Mouse (Mus musculus) heart, embryonic 15.5 days (tissue): ENCODE data around the gene Nol10. TPM values are rescaled to one million over a fixed set of nuclear protein-coding genes. Genes with fewer than 3 reads are reported as not detected.

Experiments
- ATAC-seq: fragments of 200-750 bp; cut with Nextera tagmentation; replicated peaks from 2 replicates; pipeline ENCODE4 v1.8.0; 2017; ENCODE audit warnings: low read depth, moderate TSS enrichment; ENCODE audit not compliant: insufficient number of reproducible peaks, insufficient read depth, low FRiP score
- H3K27ac ChIP-seq: fragments of 300-500 bp; sonication (generic); 2 replicates; pipeline ENCODE4 v1.5.1; 2015; ENCODE audit warnings: mild to moderate bottlenecking, inconsistent platforms
- H3K27me3 ChIP-seq: fragments of 300-500 bp; sonication (generic); 2 replicates; pipeline ENCODE4 v1.6.1; 2015; ENCODE audit warnings: inconsistent platforms
- H3K36me3 ChIP-seq: fragments of 300-500 bp; sonication (generic); 2 replicates; pipeline ENCODE4 v1.6.1; 2015; ENCODE audit warnings: mild to moderate bottlenecking, inconsistent platforms
- H3K4me1 ChIP-seq: fragments of 300-500 bp; sonication (generic); replicated peaks from 2 replicates; pipeline ENCODE4 v1.6.1; 2015; ENCODE audit warnings: inconsistent platforms
- H3K4me2 ChIP-seq: fragments of 300-500 bp; sonication (generic); 2 replicates; pipeline ENCODE4 v1.6.1; 2015; ENCODE audit warnings: inconsistent platforms, mild to moderate bottlenecking, moderate library complexity
- H3K4me3 ChIP-seq: fragments of 300-500 bp; sonication (generic); 2 replicates; pipeline ENCODE4 v1.5.1; 2015; ENCODE audit warnings: mild to moderate bottlenecking, inconsistent platforms
- H3K9ac ChIP-seq: fragments of 300-500 bp; sonication (generic); 2 replicates; pipeline ENCODE4 v1.6.1; 2015; ENCODE audit warnings: mild to moderate bottlenecking, inconsistent platforms
- H3K9me3 ChIP-seq: fragments of 300-500 bp; sonication (generic); replicated peaks from 2 replicates; pipeline ENCODE4 v1.6.1; 2016; ENCODE audit warnings: inconsistent platforms
- WGBS: fragments of 180-500 bp; shearing (Covaris S2); methylation state at CpG from one replicate; pipeline ENCODE4 v1.1.7; 2015; ENCODE audit warnings: mixed read lengths; 5-methylcytosine and 5-hydroxymethylcytosine counted together
- polyA plus RNA-seq: library from polyadenylated mRNA; unstranded; fragments of >200 nt; fragmentation: Nextera tagmentation; extraction: Ambion mirVana; gene quantifications from 2 replicates; pipeline ENCODE4 v1.2.1, GENCODE M21; 2015

The Nol10 gene
- polyA plus RNA-seq, 1 experiment from 2014 or later, result 11.2 TPM

DNA sequence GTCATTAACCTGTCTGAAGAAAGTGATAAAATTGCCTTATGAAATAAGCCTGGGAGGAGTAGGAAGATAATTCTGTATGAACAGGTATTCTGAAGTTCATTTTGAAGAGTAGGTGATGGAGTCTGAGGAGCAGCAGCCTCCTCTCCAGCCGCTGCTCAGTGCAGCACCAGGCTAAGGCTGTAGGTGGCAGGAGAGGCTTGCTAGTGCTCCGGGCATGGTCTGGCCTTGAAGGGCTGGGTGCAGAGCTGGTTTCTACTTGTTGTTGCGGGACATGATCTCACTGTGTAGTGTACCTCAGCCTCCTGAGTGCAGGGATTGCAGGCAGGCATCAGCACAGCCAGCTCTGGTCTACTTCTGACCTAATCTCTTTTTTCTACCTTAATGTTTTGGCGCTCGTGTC, 18.7 kb downstream of the Nol10 start:
- WGBS, result 56% methylated on average over 5 of the region's 5 CpGs
- Histone ChIP-seq H3K36me3 (peaks cover 65% of the 10 kb centered on the region), H3K27ac (no peak overlapping the region), H3K27me3 (no peaks in the 10 kb centered on the region), H3K9me3 (no peaks in the 10 kb centered on the region), H3K4me2 (no peak overlapping the region), H3K9ac (no peak overlapping the region), H3K4me3 (no peak overlapping the region), H3K4me1 (no peaks in the 10 kb centered on the region)
- peak; percentile 73 for ATAC-seq

DNA sequence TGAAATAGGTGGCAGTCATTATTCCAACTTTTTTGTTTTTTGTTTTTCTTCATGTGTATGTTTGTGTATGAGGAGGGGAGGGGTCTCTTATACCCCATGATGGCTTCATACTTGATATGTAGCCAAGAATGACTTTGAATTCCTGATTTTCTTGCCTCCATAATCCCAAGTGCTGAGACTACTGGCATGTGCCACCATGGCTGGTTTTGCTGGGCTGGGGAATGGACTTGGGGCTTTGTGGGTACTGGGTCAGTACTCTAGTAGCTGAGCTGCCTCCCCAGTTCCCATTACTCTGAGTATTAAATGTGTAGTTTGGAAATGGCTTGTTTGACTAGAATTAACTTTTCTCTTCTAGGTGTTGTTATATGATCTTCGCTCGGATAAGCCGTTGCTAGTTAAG, 20.9 kb downstream of the Nol10 start:
- Histone ChIP-seq H3K9me3 (no peaks in the 10 kb centered on the region), H3K27me3 (no peaks in the 10 kb centered on the region), H3K27ac (no peak overlapping the region), H3K4me3 (no peak overlapping the region), H3K4me2 (no peak overlapping the region), H3K9ac (no peak overlapping the region), H3K36me3 (peaks cover 62% of the 10 kb centered on the region), H3K4me1 (no peaks in the 10 kb centered on the region)
- 92% methylated on average over 3 of the region's 3 CpGs for WGBS
- no peak for ATAC-seq

DNA sequence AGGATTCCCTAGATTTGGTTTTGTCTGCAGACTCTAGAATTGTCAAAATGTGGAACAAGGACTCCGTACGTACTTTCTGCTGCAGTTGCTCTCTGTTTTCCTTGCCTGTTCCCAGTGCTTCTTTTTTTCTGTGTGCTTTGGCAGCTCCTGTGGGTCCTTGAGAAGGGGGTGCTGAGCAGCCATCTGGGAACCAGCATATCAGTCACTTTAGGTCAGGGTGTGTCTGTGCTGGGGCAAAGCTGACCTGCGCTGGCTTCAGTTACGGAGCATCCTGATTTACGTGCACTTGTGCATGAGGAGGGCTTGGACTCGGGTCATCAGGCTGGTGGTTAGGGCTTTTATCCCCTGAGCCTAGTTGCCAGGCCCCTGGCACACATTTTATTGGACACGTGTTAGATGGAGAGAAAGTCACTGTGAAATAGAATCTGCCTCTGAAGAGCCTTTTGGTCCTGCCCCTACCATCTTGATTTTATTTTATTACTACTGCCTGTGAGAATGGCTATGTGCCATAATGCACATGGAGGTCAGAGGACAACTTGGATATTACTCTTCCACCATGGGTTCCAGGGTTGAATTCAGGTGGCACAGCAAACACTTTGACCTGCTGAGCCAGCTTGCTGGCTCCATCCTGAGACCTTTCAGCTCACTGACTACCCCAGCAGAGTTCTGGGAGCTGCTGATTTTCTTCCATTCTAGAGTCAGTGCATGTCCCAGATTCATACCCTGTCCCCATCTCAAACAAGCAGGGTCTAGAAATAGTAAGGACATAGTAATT, 21.5 kb downstream of the Nol10 start:
- Histone ChIP-seq H3K27me3 (no peaks in the 10 kb centered on the region), H3K4me2 (no peak overlapping the region), H3K9me3 (no peaks in the 10 kb centered on the region), H3K4me1 (no peaks in the 10 kb centered on the region), H3K9ac (no peak overlapping the region), H3K36me3 (peaks cover 61% of the 10 kb centered on the region; the same call in 1 of the 2 replicates), H3K27ac (no peak overlapping the region), H3K4me3 (no peak overlapping the region)
- 90% methylated on average over 7 of the region's 7 CpGs for WGBS
- no peak for ATAC-seq

DNA sequence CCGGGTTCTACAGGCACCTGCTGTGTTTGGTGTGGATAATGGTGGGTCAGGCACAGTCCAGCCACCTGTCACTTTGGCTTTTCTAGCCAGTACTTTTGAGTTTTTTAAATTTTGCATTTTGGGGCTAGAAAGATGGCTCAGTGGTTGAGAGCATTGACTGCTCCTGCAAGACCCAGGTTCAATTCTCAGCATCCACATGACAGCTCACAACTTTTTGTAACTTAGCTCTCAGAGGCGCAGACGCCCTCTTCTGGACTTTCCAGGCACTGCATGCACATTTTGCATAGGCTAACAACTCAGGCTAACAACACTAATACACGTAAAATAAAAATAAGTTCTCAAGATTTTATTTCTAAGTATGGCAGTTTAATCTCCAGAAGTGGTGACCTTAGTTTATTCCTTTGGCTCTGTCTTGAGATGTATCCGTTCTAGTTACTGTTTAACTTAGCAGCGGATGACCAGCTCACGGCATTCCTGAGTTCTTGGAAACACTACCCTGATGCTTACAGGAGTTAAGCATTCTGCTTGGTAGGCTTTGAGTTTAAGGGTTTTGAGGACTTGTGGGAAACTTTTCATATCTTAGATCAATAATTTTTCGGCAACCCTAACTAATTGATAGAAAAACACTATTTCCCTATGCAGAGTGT, 23.5 kb downstream of the Nol10 start:
- H3K27me3 ChIP-seq, result no peaks in the 10 kb centered on the region
- ATAC-seq, result no peak
- no peak overlapping the region for H3K27ac ChIP-seq
- H3K9me3 ChIP-seq, result no peaks in the 10 kb centered on the region
- WGBS, result 89% methylated on average over 8 of the region's 8 CpGs
- peaks cover 61% of the 10 kb centered on the region; the same call in 1 of the 2 replicates for H3K36me3 ChIP-seq
- H3K9ac ChIP-seq, result no peak overlapping the region
- no peak overlapping the region for H3K4me3 ChIP-seq
- no peak overlapping the region for H3K4me2 ChIP-seq
- H3K4me1 ChIP-seq, result no peaks in the 10 kb centered on the region

DNA sequence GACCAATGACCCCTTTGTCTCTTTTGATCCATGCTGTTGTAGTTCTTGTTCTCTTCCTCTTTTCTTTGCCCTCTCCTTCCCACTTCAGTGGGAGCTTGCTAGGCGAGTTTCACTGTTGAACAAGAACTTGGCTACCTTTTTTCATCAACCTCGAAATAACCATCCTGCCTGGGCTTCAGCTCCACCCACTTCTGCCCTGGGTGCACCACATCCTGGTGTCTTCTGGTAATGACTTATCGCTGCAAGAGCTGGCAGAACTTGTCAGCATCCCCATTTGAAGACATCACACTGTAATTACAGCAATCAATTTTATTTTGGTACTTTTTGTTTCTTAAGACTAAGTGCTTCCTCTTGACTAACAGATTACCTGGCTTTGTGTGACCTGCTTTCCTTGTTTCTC, 24.4 kb downstream of the Nol10 start:
- 66% methylated on average over 3 of the region's 3 CpGs for WGBS
- no peak overlapping the region for H3K9ac ChIP-seq
- H3K4me3 ChIP-seq, result no peak overlapping the region
- H3K4me1 ChIP-seq, result no peaks in the 10 kb centered on the region
- no peaks in the 10 kb centered on the region for H3K27me3 ChIP-seq
- H3K4me2 ChIP-seq, result no peak overlapping the region
- H3K27ac ChIP-seq, result no peak overlapping the region
- H3K9me3 ChIP-seq, result no peaks in the 10 kb centered on the region
- peaks cover 58% of the 10 kb centered on the region; the same call in 1 of the 2 replicates for H3K36me3 ChIP-seq
- ATAC-seq, result no peak

DNA sequence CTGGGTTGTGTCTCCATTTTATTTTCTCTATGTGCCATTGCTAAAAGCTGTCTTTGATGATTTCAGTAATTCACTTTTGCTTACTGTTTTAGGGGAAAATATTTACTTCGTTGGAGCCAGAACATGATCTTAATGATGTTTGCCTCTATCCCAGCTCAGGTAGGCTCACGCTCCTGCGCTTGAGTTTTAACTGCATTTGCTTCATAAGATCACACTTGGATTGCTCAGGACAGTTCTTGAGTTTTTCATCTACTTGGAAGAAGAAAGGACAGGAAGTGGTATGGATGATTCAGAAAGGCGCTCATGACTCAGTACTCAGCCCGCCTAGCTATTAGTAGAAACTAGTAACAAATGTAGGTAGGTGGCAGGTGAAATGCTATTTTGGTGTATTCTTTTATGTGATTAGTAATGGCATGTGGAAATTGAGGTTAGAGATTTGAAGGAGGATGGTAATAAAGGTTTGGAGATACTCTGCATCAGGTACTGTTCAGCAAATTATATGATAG, 25.3 kb downstream of the Nol10 start:
- Histone ChIP-seq H3K4me1 (no peaks in the 10 kb centered on the region), H3K9me3 (no peaks in the 10 kb centered on the region), H3K27me3 (no peaks in the 10 kb centered on the region), H3K27ac (no peak overlapping the region), H3K9ac (no peak overlapping the region), H3K4me3 (no peak overlapping the region), H3K36me3 (peaks cover 53% of the 10 kb centered on the region; the same call in 1 of the 2 replicates), H3K4me2 (no peak overlapping the region)
- 92% methylated on average over 5 of the region's 5 CpGs for WGBS
- no peak for ATAC-seq

DNA sequence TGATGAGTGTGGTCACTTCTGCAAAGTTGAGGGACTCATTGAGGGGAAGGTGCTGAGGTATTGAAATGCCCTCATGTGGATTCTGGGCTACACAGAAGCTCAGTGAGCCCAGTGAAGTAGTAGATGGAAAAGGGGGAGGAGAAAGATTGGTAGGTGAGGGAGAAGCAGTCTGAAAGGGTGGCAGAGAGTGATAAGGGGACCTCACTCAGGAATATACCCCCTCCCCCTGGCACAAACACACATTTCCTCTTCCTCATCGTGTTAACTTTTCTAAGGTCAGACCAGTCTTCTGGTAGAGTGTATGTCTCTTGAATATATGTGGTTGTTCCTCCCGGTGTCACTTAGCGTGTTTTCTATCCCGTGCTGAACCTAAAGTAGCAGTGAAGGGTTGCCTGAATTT, 27.0 kb downstream of the Nol10 start:
- no peak overlapping the region for H3K9ac ChIP-seq
- no peak overlapping the region for H3K4me3 ChIP-seq
- no peak overlapping the region for H3K27ac ChIP-seq
- no peaks in the 10 kb centered on the region for H3K9me3 ChIP-seq
- no peaks in the 10 kb centered on the region for H3K27me3 ChIP-seq
- H3K36me3 ChIP-seq, result peaks cover 38% of the 10 kb centered on the region; the same call in 1 of the 2 replicates
- H3K4me1 ChIP-seq, result no peaks in the 10 kb centered on the region
- no peak overlapping the region for H3K4me2 ChIP-seq
- WGBS, result 91% methylated on average over 4 of the region's 4 CpGs
- no peak for ATAC-seq

DNA sequence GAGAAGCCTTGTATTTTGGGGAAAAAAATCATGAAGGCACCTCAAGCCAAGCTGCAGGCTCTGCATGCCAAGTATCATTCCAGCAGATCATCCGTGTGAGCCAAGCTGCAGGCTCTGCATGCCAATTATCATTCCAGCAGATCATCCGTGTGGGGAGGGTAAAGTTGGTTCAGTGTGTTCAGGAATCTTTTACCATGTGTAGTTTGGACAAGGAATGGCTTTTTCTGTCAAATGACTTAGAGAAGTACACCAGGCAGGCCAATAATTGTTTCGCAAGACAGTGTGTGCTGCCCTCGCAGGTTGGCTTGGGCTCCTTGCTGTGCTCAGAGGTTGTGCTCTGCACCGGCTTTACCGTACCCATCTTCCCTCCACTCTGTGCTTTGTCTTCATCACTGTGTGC, 28.3 kb downstream of the Nol10 start:
- H3K36me3 ChIP-seq, result peaks cover 34% of the 10 kb centered on the region; the same call in 1 of the 2 replicates
- 89% methylated on average over 6 of the region's 6 CpGs for WGBS
- H3K27me3 ChIP-seq, result no peaks in the 10 kb centered on the region
- H3K27ac ChIP-seq, result no peak overlapping the region
- no peak for ATAC-seq
- H3K4me2 ChIP-seq, result no peak overlapping the region
- no peak overlapping the region for H3K4me3 ChIP-seq
- no peak overlapping the region for H3K9ac ChIP-seq
- H3K9me3 ChIP-seq, result no peaks in the 10 kb centered on the region
- no peaks in the 10 kb centered on the region for H3K4me1 ChIP-seq

DNA sequence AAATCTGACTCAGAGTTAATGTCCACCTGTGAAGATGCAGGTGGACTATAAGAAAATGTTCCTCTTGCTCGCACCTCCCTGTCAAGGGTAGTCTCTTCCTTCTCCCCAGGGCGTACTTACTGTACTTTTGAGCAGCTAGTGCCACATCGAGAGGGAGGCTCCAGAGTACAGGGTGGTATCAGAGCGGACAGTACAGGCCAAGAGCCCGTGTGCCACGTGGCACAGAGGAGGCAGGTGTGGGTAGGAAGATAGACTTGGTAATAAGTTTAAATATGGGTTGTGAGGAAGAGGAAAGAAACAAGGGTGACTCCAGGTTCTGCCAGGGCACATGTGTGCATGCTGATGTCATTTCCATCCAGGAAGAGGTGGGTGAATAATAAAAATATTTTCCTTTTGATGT, 32.7 kb downstream of the Nol10 start:
- Histone ChIP-seq H3K27ac (no peak overlapping the region), H3K27me3 (no peaks in the 10 kb centered on the region), H3K9me3 (no peaks in the 10 kb centered on the region), H3K9ac (no peak overlapping the region), H3K4me2 (no peak overlapping the region), H3K4me3 (no peak overlapping the region), H3K4me1 (no peaks in the 10 kb centered on the region), H3K36me3 (peaks cover 11% of the 10 kb centered on the region; the same call in 1 of the 2 replicates)
- ATAC-seq, result no peak
- WGBS, result 89% methylated on average over 6 of the region's 6 CpGs

DNA sequence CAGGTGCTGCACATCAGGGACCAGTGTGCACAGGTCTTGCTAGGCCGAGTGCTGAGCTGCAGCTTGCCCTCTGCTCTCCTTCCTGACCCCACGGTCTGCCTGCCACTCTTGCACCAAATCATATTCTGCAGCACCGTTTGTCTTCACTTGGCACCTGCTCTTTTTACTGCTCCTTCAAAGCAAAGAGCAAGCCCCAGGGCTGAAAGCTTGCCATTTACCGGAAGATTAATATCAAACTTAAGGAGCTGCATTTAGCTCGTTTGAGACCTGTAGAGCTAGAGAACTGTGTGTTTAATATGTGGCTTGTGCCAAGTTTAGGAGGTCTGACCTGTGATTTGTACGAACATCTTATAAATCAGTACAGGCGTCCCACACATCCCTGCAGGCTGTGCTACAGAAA, 34.5 kb downstream of the Nol10 start:
- no peak for ATAC-seq
- no peak overlapping the region for H3K27ac ChIP-seq

DNA sequence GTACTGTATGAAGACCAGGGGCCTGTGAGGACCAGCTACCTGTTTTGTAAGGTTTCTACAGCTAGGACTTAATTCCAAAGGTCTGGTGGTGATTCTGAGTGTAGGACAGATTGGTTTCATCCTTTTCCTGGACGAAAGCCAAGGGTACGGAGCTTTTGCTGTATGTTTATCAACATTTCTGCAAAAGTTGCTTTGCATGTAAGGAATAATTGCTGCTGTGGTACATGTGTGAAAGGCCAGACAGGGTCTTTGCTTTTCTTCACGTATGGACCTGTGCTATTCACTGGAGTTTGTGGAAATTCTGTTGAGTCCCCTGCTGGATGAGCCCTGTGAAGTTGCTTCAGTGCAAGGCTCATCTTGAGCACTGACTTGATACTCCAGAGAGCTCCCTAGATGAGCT, 38.6 kb downstream of the Nol10 start:
- Histone ChIP-seq H3K9ac (no peak overlapping the region), H3K9me3 (no peaks in the 10 kb centered on the region), H3K27ac (no peak overlapping the region), H3K4me3 (no peak overlapping the region), H3K27me3 (no peaks in the 10 kb centered on the region), H3K4me1 (peaks cover 6% of the 10 kb centered on the region), H3K4me2 (no peak overlapping the region), H3K36me3 (0 out of 2 replicates have a peak, but pooled peaks cover 7% of the 10 kb centered on the region)
- ATAC-seq, result no peak
- 71% methylated on average over 3 of the region's 3 CpGs for WGBS

More for the DNA sequence above, 34.5 kb downstream of the Nol10 start:
- Histone ChIP-seq H3K4me3 (no peak overlapping the region), H3K27me3 (no peaks in the 10 kb centered on the region), H3K36me3 (peaks cover 11% of the 10 kb centered on the region; the same call in 1 of the 2 replicates), H3K4me1 (0 out of 2 replicates have a peak, but pooled peaks cover 3% of the 10 kb centered on the region), H3K4me2 (no peak overlapping the region), H3K9me3 (no peaks in the 10 kb centered on the region), H3K9ac (no peak overlapping the region)
- WGBS, result 81% methylated on average over 7 of the region's 7 CpGs
